Mouse (Mus musculus) hindbrain, embryonic 16.5 days (tissue): ENCODE measurements around the gene Gsta1. TPM values are rescaled to one million over a fixed set of nuclear protein-coding genes. Genes with fewer than 3 reads are reported as not detected.
"Not testable (repeated sequence)": the region's sequence is repeated elsewhere in the genome, so short reads cannot be mapped to it uniquely, and the experiment has no call there.

ENCODE experiments used
- ATAC-seq: fragments of 200-750 bp; cut with Nextera tagmentation; 2 replicates; pipeline ENCODE4 v1.8.0; 2017; ENCODE audit warnings: moderate TSS enrichment, moderate library complexity
- H3K27ac ChIP-seq: fragments of 300-500 bp; sonication (generic); 2 replicates; pipeline ENCODE4 v1.5.1; 2014; ENCODE audit warnings: low read depth, mild to moderate bottlenecking, control low read depth, low read length, moderate library complexity
- H3K27me3 ChIP-seq: fragments of 300-500 bp; sonication (generic); replicated peaks from 2 replicates; pipeline ENCODE4 v1.6.1; 2014; ENCODE audit warnings: low read length; ENCODE audit not compliant: control insufficient read depth, insufficient read depth
- H3K36me3 ChIP-seq: fragments of 300-500 bp; sonication (generic); 2 replicates; pipeline ENCODE4 v1.6.1; 2014; ENCODE audit warnings: mild to moderate bottlenecking, low read length, moderate library complexity, mixed read lengths; ENCODE audit not compliant: control insufficient read depth, insufficient read depth
- H3K4me1 ChIP-seq: fragments of 300-500 bp; sonication (generic); 2 replicates; pipeline ENCODE4 v1.6.1; 2014; ENCODE audit warnings: low read depth, low read length; ENCODE audit not compliant: control insufficient read depth, insufficient read depth
- H3K4me2 ChIP-seq: fragments of 300-500 bp; sonication (generic); 2 replicates; pipeline ENCODE4 v1.6.1; 2014; ENCODE audit warnings: mild to moderate bottlenecking, low read length, control low read depth, moderate library complexity
- H3K4me3 ChIP-seq: fragments of 300-500 bp; sonication (generic); 2 replicates; pipeline ENCODE4 v1.5.1; 2014; ENCODE audit warnings: mild to moderate bottlenecking, low read length, control low read depth, moderate library complexity
- H3K9ac ChIP-seq: fragments of 300-500 bp; sonication (generic); 2 replicates; pipeline ENCODE4 v1.6.1; 2014; ENCODE audit warnings: low read depth, mild to moderate bottlenecking, control low read depth, low read length, moderate library complexity
- H3K9me3 ChIP-seq: fragments of 300-500 bp; sonication (generic); 2 replicates; pipeline ENCODE4 v1.6.1; 2014; ENCODE audit warnings: mild to moderate bottlenecking, low read length, moderate library complexity; ENCODE audit not compliant: control insufficient read depth
- WGBS: fragments of 180-500 bp; shearing (Covaris S2); extraction: QIAGEN DNeasy Blood & Tissue Kit; methylation state at CpG from one replicate; pipeline ENCODE4 v1.1.7; 2014; 5-methylcytosine and 5-hydroxymethylcytosine counted together
- polyA plus RNA-seq: library from polyadenylated mRNA; unstranded; fragments of >200 nt; fragmentation: Nextera tagmentation; extraction: Ambion mirVana; gene quantifications from 2 replicates; pipeline ENCODE4 v1.2.1, GENCODE M21; 2015

The Gsta1 gene
- polyA plus RNA-seq, 1 experiment from 2014 or later: not detected

GRCm38 (mm10) chr9:78270945-78271344 lies 40.5 kb downstream of the Gsta1 start:
- ATAC-seq, H3K4me3 ChIP-seq, H3K27me3 ChIP-seq, H3K9me3 ChIP-seq, H3K27ac ChIP-seq, H3K9ac ChIP-seq, H3K4me2 ChIP-seq, H3K36me3 ChIP-seq, H3K4me1 ChIP-seq: not testable (repeated sequence)
- WGBS: 88% methylated on average over 3 of the region's 3 CpGs

- H3K9ac ChIP-seq, H3K27ac ChIP-seq, ATAC-seq, H3K4me2 ChIP-seq, H3K9me3 ChIP-seq, H3K27me3 ChIP-seq, H3K36me3 ChIP-seq, H3K4me1 ChIP-seq, H3K4me3 ChIP-seq: not testable (repeated sequence)
- 86% methylated on average over 4 of the region's 4 CpGs for WGBS
Observed at GRCm38 (mm10) chr9:78282002-78282711, 51.7 kb downstream of the Gsta1 start.

GRCm38 (mm10) chr9:78289063-78289462 lies 58.6 kb downstream of the Gsta1 start:
- not testable (repeated sequence) for H3K27ac ChIP-seq, H3K9me3 ChIP-seq, ATAC-seq, H3K4me3 ChIP-seq, H3K27me3 ChIP-seq, H3K4me2 ChIP-seq, H3K36me3 ChIP-seq, H3K4me1 ChIP-seq, H3K9ac ChIP-seq
- WGBS: 78% methylated on average over 1 of the region's 1 CpGs

GRCm38 (mm10) chr9:78289723-78290122 lies 59.3 kb downstream of the Gsta1 start, which contains the start of gene Gm10639:
Gene Gm10639, plus strand, starts transcription at chr9:78289923.
- not testable (repeated sequence) for H3K27me3 ChIP-seq, H3K27ac ChIP-seq, H3K4me2 ChIP-seq, ATAC-seq, H3K4me3 ChIP-seq, H3K4me1 ChIP-seq, H3K9ac ChIP-seq, H3K9me3 ChIP-seq, H3K36me3 ChIP-seq
- 87% methylated on average over 3 of the region's 3 CpGs for WGBS

Other genes starting within 250 kb of the Gsta1 start
- not detected in 2 replicates for gene Gcm1, start 178.7 kb upstream of the Gsta1 start, polyA plus RNA-seq
- 79.8 and 88.4 TPM in 2 replicates for gene Fbxo9, start 121.6 kb upstream of the Gsta1 start, polyA plus RNA-seq
- gene Ick, start 121.5 kb upstream of the Gsta1 start, polyA plus RNA-seq: 31.8 and 36.7 TPM in 2 replicates
- 28.5 and 30.6 TPM in 2 replicates for gene Gsta4, start 47.9 kb upstream of the Gsta1 start, polyA plus RNA-seq
- gene Gm3776, start 26.5 kb downstream of the Gsta1 start, polyA plus RNA-seq: not detected in 2 replicates
- gene Gm10639, start 59.3 kb downstream of the Gsta1 start, polyA plus RNA-seq: not detected in 2 replicates
- not detected in 2 replicates for gene Omt2a, start 84.1 kb downstream of the Gsta1 start, polyA plus RNA-seq
- not detected in 2 replicates for gene Omt2b, start 96.9 kb downstream of the Gsta1 start, polyA plus RNA-seq
- not detected in 2 replicates for gene Gsta2, start 125.1 kb downstream of the Gsta1 start, polyA plus RNA-seq
- gene Dppa5a, start 137.5 kb downstream of the Gsta1 start, polyA plus RNA-seq: 4.5 and 6.4 TPM in 2 replicates
- gene Ooep, start 148.1 kb downstream of the Gsta1 start, polyA plus RNA-seq: 4.8 TPM in 2 replicates
- 0.29 and 0.44 TPM in 2 replicates for gene Ddx43, start 165.1 kb downstream of the Gsta1 start, polyA plus RNA-seq
- 0.54 and 0.79 TPM in 2 replicates for gene Cgas, start 212.6 kb downstream of the Gsta1 start, polyA plus RNA-seq
- 27.9 and 30.0 TPM in 2 replicates for gene Mto1, start 217.6 kb downstream of the Gsta1 start, polyA plus RNA-seq
- 1.8 and 2.3 TPM in 2 replicates for gene Gm17324, start 218.1 kb downstream of the Gsta1 start, polyA plus RNA-seq